Mouse (Mus musculus) kidney, postnatal 0 days (tissue): ENCODE data around the gene Slc35b2. TPM values are rescaled to one million over a fixed set of nuclear protein-coding genes. Genes with fewer than 3 reads are reported as not detected.

ENCODE experiments used
- ATAC-seq: fragments of 200-750 bp; cut with Nextera tagmentation; replicated peaks from 2 replicates; pipeline ENCODE4 v1.8.0; 2017; ENCODE audit warnings: low read depth, moderate number of reproducible peaks, moderate TSS enrichment, moderate library complexity; ENCODE audit not compliant: low FRiP score
- DNase-seq: peaks from one replicate; pipeline ENCODE4 v3.0.0-alpha.2; 2016; ENCODE audit warnings: low spot score
- H3K27ac ChIP-seq: fragments of 300-500 bp; sonication (generic); 2 replicates; pipeline ENCODE4 v1.5.1; 2014; ENCODE audit warnings: mild to moderate bottlenecking
- H3K27me3 ChIP-seq: fragments of 300-500 bp; sonication (generic); 2 replicates; pipeline ENCODE4 v1.6.1; 2014; ENCODE audit warnings: low read length, mixed read lengths; ENCODE audit not compliant: insufficient read depth
- H3K36me3 ChIP-seq: fragments of 300-500 bp; sonication (generic); 2 replicates; pipeline ENCODE4 v1.6.1; 2014; ENCODE audit warnings: low read length, mixed read lengths; ENCODE audit not compliant: insufficient read depth
- H3K4me1 ChIP-seq: fragments of 300-500 bp; sonication (generic); replicated peaks from 2 replicates; pipeline ENCODE4 v1.6.1; 2014; ENCODE audit warnings: antibody characterized with exemption, low read length, mixed read lengths; ENCODE audit not compliant: insufficient read depth
- H3K4me2 ChIP-seq: fragments of 300-500 bp; sonication (generic); 2 replicates; pipeline ENCODE4 v1.6.1; 2014; ENCODE audit warnings: mild to moderate bottlenecking, low read length, moderate library complexity, mixed read lengths
- H3K4me3 ChIP-seq: fragments of 300-500 bp; sonication (generic); replicated peaks from 2 replicates; pipeline ENCODE4 v1.5.1; 2014; ENCODE audit warnings: low read depth, low read length
- H3K9ac ChIP-seq: fragments of 300-500 bp; sonication (generic); 2 replicates; pipeline ENCODE4 v1.6.1; 2014; ENCODE audit warnings: low read depth, low read length
- H3K9me3 ChIP-seq: fragments of 300-500 bp; sonication (generic); replicated peaks from 2 replicates; pipeline ENCODE4 v1.6.1; 2016; ENCODE audit warnings: low read length, inconsistent platforms, mixed read lengths
- CTCF ChIP-seq: IDR thresholded peaks from 2 replicates; pipeline ENCODE4 v1.5.1; 2016; ENCODE audit warnings: antibody characterized with exemption, low read depth, mild to moderate bottlenecking, moderate library complexity
- WGBS: fragments of 180-500 bp; shearing (Covaris S2); extraction: QIAGEN DNeasy Blood & Tissue Kit; methylation state at CpG from one replicate; pipeline ENCODE4 v1.1.7; 2014; 5-methylcytosine and 5-hydroxymethylcytosine counted together
- polyA plus RNA-seq: library from polyadenylated mRNA; unstranded; fragments of >200 nt; fragmentation: Nextera tagmentation; extraction: Ambion mirVana; gene quantifications from 2 replicates; pipeline ENCODE4 v1.2.1, GENCODE M21; 2015

The Slc35b2 gene
- polyA plus RNA-seq, 1 experiment from 2014 or later = 131 TPM

DNA sequence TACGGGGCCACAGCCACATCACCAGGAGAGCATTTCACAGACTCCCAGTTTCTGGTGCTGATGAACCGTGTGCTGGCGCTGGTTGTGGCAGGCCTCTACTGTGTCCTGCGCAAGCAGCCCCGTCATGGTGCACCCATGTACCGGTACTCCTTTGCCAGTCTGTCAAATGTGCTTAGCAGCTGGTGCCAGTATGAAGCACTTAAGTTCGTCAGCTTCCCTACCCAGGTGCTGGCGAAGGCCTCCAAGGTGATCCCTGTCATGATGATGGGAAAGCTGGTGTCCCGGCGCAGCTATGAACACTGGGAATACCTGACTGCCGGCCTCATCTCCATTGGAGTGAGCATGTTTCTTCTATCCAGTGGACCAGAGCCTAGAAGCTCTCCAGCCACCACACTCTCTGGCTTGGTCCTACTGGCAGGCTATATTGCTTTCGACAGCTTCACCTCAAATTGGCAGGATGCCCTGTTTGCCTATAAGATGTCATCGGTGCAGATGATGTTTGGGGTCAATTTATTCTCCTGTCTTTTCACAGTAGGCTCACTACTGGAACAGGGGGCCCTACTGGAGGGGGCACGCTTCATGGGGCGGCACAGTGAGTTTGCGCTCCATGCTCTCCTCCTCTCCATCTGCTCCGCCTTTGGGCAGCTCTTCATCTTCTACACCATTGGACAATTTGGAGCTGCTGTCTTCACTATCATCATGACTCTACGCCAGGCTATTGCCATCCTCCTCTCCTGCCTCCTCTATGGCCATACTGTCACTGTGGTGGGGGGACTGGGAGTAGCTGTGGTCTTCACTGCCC, 2.9 kb downstream of the Slc35b2 start:
- Histone ChIP-seq H3K9ac (no peak overlapping the region), H3K4me3 (no peak overlapping the region), H3K27ac (no peak overlapping the region), H3K36me3 (peaks cover 60% of the 10 kb centered on the region), H3K4me1 (peaks cover 17% of the 10 kb centered on the region), H3K9me3 (no peaks in the 10 kb centered on the region), H3K27me3 (no peaks in the 10 kb centered on the region), H3K4me2 (no peak overlapping the region)
- no peak for DNase-seq
- WGBS = 61% methylated on average over 18 of the region's 18 CpGs
- no peak for ATAC-seq
- TF ChIP-seq CTCF = no peak

- no peak overlapping the region for H3K9ac ChIP-seq
- ATAC-seq (no peak), DNase-seq (no peak)
- no peaks in the 10 kb centered on the region for H3K27me3 ChIP-seq
- peaks cover 21% of the 10 kb centered on the region for H3K4me1 ChIP-seq
- H3K36me3 ChIP-seq = peaks cover 61% of the 10 kb centered on the region
- no peak overlapping the region for H3K27ac ChIP-seq
- no peak for TF ChIP-seq CTCF
- H3K9me3 ChIP-seq = no peaks in the 10 kb centered on the region
- 35% methylated on average over 4 of the region's 4 CpGs for WGBS
- no peak overlapping the region for H3K4me2 ChIP-seq
- H3K4me3 ChIP-seq = no peak overlapping the region
Observed at GRCm38 (mm10) chr17:45567162-45567601, 3.5 kb downstream of the Slc35b2 start.

GRCm38 (mm10) chr17:45568990-45569389, 5.3 kb downstream of the Slc35b2 start:
- Histone ChIP-seq H3K36me3 (peaks cover 61% of the 10 kb centered on the region), H3K4me3 (no peak overlapping the region)
- ATAC-seq = no peak

GRCm38 (mm10) chr17:45569999-45570398, 6.3 kb downstream of the Slc35b2 start:
- peaks cover 61% of the 10 kb centered on the region for H3K36me3 ChIP-seq

More at GRCm38 (mm10) chr17:45568990-45569389, 5.3 kb downstream of the Slc35b2 start:
- no peak overlapping the region for H3K27ac ChIP-seq
- 86% methylated on average over 12 of the region's 12 CpGs for WGBS
- no peak for DNase-seq
- peaks cover 21% of the 10 kb centered on the region for H3K4me1 ChIP-seq
- H3K4me2 ChIP-seq = no peak overlapping the region
- no peaks in the 10 kb centered on the region for H3K27me3 ChIP-seq
- no peak for TF ChIP-seq CTCF
- H3K9ac ChIP-seq = no peak overlapping the region
- H3K9me3 ChIP-seq = no peaks in the 10 kb centered on the region

DNA sequence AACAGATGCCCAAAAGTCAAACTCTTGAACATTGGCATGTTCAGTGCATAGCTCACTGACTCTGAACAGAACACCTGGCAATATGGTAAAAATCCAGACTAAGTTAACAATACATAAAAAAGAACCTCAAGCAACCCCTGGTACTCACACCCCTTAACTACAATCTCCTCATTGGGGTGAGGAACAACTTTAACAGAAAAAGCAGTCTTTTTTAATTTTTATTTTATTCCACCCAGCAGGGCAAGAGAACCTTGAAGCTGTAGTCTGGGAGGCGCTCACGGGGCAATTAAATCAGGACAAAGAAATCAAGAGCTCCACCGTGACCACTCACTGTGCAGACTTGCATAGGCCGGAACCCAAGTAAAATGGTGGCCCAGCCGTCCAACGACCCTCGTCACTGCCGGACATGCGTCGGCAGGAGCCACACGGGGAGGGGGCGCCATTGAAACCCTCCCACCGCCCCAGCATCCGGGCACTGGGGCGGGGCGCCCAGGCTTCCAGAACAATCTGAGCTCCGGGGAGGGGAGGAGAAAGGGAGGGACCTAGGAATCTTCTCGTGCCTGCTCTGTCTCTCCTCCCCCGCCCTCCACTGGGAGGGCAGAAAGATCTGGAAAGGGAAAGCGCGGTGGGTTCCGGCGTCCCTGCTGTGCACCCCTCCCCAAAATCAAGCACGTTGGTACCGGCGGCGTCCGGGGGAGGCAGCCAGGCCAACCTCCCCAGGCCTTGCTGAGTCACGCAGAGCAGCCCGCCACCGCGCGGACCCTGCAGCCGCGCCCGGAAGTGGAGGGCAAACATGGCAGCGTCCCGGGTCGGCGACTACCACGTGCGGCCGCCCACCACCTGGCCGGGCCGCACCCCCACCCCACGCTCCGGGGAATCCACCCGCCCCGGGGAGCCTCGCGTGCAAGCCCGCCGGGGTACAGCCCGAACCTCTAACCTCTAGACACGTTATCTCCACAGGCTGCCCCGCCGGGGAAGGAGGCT, 8.7 kb downstream of the Slc35b2 start:
- H3K27ac ChIP-seq = peak overlapping the region; percentile 98
- under 1% methylated on average over 56 of the region's 57 CpGs for whole genome bisulfite sequencing
- peaks cover 43% of the 10 kb centered on the region for H3K36me3 ChIP-seq
- DNase-seq = peak; percentile 98
- ATAC-seq = peak; percentile 57
- H3K27me3 ChIP-seq = no peaks in the 10 kb centered on the region
- no peak for TF ChIP-seq CTCF
- peaks cover 18% of the 10 kb centered on the region; the same call in 1 of the 2 replicates for H3K4me1 ChIP-seq
- H3K4me3 ChIP-seq = peak overlapping the region; percentile 100
- peak overlapping the region; percentile 99 for H3K9ac ChIP-seq
- H3K4me2 ChIP-seq = peak overlapping the region; percentile 93
- no peaks in the 10 kb centered on the region for H3K9me3 ChIP-seq

More at GRCm38 (mm10) chr17:45569999-45570398, 6.3 kb downstream of the Slc35b2 start:
- Histone ChIP-seq H3K9ac (no peak overlapping the region), H3K4me2 (no peak overlapping the region), H3K4me3 (no peak overlapping the region), H3K4me1 (peaks cover 20% of the 10 kb centered on the region), H3K27me3 (no peaks in the 10 kb centered on the region), H3K9me3 (no peaks in the 10 kb centered on the region), H3K27ac (no peak overlapping the region)
- ATAC-seq = no peak
- TF ChIP-seq CTCF = no peak
- WGBS = 85% methylated on average over 4 of the region's 4 CpGs
- no peak for DNase-seq
